Mouse (Mus musculus) lung, adult 18-20 months (tissue): ENCODE data around the gene Asb16.

Experiments used
- DNase-seq, 2 experiments: peaks; one replicate each; pipeline ENCODE4 v3.0.0; 2022; ENCODE audit warnings: mixed read lengths in 2 of 2

Asb16 gene

GRCm38 (mm10) chr11:102268520-102269244 lies at the start of gene Asb16:
Gene Asb16 (plus strand): TSS chr11:102268743.
- DNase-seq: no peak

- DNase-seq: peak; percentile 96 to 98
These were observed 49.8 kb upstream of the Asb16 start for GRCm38 (mm10) chr11:102218783-102219182.

- no peak for DNase-seq
These were observed 49.1 kb upstream of the Asb16 start for GRCm38 (mm10) chr11:102219247-102219993.

- DNase-seq: peak in 1 of 2 experiments; percentile 53
These were observed 48.6 kb upstream of the Asb16 start for GRCm38 (mm10) chr11:102219994-102220346.

- peak in 1 of 2 experiments; percentile 52 for DNase-seq
These were observed 48.1 kb upstream of the Asb16 start for GRCm38 (mm10) chr11:102220451-102220850.

- DNase-seq: no peak
These were observed 47.1 kb upstream of the Asb16 start for GRCm38 (mm10) chr11:102221243-102221953.

DNA sequence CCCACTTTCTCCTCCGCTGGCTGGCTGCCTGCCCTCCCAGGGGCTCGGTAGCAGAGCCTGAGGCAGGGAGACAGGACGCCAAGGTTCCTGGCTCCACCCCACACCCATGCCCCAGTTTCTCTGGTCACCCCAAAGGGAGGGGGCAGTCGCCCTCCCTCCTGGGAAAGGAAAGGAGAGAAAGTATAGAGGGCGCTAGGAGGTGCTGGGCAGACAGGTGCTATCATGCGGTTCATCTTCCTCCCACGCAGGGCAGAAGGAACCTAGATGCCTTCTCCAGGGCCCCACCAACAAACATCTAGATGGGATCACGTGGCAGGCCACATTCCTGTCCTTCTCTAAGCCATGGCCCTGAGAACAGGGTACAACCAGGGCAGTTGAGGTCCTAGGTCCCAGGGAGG lies 46.6 kb upstream of the Asb16 start:
- DNase-seq: no peak

GRCm38 (mm10) chr11:102223166-102223565 lies 45.4 kb upstream of the Asb16 start:
- no peak for DNase-seq

- peak; percentile 41 to 56 for DNase-seq
These were observed 43.9 kb upstream of the Asb16 start for GRCm38 (mm10) chr11:102224686-102225085.

GRCm38 (mm10) chr11:102225221-102225620 lies 43.3 kb upstream of the Asb16 start:
- DNase-seq: peak; percentile 68 to 77

DNA sequence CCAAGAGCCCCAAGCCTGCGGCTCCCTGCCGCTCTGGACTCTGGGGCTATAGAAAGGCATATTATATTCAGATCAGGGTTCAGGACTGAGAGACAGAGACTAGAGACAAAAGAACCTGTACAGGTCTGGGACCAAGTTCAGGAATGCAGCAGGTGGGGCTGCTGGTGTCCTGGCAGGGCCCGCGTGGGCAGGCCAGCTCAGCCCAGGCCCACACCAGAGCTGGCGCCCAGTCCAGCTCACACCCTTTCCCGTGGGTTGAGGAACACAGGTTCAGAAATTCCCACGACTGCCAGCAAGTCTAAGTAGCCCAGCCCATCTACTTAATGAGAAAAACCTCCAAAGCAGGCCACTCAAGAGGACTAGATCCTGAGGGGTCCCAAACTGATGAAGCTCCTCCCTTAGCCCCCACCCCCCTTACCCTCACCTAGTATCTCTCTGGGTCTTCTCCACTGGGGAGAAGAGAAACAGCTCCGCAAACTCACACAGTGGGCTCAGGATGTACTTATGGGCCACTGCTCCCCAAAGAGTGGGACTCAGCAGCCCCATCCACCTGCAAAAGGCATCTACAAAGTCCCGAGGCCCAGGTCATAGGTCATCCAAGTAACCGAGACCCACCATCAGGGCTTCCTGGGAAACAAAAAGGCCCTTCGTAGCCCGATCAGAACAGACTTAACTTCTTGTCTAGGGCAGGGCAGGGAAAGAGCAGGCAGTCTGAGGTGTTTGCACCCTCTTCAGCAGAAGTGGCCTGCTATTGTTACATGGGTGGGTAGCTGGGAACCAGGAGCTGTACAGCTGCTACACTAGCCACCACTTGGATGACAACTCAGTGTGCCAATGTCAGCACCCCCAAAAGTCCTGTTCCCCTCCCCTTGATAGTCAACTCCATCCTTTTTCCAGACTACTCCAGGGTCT lies 42.2 kb upstream of the Asb16 start:
- DNase-seq: peak in 1 of 2 experiments; percentile 58

- no peak for DNase-seq
These were observed 41.0 kb upstream of the Asb16 start for GRCm38 (mm10) chr11:102227270-102228190.

GRCm38 (mm10) chr11:102228191-102228545 lies 40.4 kb upstream of the Asb16 start:
- no peak for DNase-seq

DNA sequence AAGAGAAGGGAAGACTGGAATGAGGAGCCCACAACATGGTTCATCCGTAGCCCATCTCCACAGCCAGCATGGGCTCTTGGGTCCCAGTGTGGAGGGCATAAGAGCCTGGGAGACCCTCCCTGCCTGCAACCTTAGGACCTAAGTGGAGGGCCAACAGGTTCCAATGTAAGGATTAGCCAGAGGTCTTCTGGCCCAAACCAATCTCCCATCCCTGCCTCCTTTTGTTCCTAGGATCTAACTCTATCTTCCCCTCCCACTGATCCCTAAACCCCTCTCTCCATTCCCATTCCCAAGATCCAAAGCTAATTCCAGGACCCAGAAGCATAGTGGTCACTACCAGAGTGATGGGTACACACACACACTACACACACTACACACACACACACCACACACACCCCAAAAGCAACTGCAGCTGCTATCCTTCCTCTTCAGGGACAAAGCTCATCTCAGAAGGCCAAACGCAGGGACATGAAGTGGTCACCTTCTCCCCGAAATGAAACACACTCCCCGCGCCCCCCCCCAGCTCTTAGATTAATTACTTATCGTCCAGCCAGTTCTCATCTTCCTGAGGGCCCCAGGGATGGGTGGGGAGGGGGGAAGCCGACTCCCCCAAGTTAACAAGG lies 39.8 kb upstream of the Asb16 start:
- no peak for DNase-seq

DNA sequence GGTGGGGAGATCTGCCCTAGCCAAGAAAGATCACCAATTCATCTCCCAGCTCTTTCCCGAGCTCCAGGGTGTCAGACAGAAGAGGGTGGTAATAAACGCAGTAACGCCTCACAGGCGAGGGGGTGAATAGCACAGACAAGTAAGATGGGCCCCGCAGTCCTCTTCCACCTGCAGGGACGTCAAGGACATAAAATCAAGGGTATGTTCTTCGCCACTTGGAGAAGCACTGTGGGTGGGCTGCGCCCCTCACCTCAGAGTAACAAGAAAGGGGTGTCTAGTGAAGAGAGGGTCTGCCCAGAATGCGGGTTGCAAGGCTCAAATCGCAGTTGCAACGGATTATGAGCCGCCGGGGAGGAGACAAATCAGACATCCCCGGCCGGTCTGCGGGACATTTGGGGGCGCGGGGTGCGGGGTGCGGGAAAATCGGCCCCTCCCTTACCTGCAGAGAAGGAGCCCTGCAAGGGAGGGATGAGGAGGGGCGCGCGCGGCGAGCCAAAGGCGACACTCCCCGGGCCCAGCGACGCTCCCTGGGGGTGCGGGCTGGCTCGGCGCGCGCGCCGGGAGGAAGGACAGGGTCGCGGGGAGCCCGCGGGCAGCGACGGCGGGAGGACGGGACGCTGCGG lies 39.1 kb upstream of the Asb16 start:
- no peak for DNase-seq

DNA sequence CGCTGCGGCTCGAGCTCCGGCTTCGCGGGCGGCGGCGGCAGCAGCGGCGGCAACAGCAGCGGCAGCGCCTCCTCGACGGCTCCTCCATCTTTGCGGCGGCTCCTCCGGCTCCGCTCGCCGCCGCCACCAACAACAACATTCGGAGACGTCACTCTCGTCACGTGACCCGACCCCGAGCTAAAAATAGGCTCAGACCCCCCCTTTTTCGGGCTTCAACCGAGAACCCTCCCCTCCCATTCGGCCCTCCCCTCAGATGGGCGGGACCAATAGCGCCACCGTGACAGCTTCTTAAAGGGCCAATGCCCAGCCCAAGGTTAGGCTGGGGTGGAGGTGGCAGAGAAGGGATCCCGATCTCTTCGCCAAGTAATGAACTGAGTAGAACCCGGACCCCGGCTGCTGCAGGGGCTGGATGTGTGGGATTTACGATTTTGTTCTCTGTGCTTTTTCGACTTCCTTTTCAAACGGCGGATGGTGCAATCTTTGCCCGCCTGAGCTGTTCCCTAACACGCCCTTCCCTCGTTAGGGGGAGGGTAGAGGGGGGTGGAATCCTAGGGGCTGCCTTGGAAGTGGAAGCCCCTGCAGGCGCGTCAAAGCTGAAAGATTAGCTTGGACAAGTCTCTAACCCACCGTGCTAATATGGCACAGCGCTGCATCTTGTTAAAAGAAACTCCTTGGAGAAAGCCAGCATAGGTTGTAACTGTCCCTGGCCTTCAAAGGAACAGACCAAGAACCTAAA lies 38.4 kb upstream of the Asb16 start, which contains the start of gene Hdac5:
Hdac5 (minus strand) TSS at position 161 of the 736 bp plus-strand sequence.
- DNase-seq: peak; percentile 98 to 99

DNA sequence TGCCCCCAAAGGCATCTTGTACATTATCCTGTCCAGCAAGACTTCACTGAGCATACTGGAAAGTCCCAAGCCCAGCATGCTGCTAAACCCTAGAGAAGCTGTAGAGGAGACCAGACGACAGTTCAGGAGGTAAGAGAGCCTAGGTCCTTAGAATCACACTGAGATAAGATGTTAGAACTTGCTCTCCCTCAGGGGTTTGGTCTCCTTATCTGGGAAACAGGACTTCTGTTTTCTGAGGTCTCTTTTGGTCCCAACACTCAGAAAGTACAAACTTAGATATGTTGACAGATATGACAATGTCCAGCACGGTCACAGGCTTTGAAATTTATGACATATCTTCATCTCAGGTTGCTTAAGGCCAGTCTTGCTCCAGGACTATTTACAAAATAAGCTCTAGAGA lies 32.5 kb upstream of the Asb16 start:
- DNase-seq: no peak

DNA sequence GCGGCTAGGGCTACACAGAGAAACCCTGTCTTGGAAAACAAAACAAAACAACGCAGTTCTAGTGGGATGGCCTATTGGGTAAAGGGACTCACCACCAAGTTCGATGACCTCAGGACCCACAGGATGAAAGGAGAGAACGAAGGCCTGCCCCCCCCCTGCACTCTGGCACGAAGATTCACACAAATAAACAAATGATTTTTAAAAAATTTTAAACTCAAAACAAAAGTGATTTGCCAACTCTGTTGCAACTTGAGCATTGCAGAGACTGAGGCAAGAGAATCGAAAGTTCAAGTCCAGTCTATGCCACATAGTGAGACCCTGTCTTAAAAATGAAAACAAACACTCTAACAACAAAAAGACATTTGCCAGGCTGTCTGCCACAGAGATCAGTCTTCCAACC lies 27.9 kb upstream of the Asb16 start:
- DNase-seq: no peak

- no peak for DNase-seq
These were observed 27.3 kb upstream of the Asb16 start for GRCm38 (mm10) chr11:102241246-102241645.

DNA sequence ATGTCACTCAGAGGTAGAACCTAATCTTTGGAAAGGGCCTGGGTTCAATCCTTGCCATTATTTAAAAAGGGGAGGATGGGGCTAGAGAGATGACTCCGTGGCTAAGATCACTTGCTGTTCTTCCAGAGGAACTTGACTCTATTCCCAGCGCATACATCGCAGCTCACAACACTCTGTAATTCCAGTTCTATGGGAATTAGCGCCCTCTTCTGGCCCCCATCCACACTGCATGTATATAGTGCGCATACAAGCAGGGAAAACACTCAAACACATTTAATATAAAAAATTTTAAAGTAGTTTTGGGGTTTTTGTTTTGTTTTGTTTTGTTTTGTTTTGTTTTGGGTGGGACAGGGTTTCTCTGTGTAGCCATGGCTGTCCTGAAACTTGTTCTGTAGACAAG lies 26.7 kb upstream of the Asb16 start:
- no peak for DNase-seq
